In genomic region chr15:84841925-84842821, GRCm38 (mm10) we compare ENCODE assay signal across 9 mouse cellular contexts. TPM values are rescaled to one million over a fixed set of nuclear protein-coding genes. Genes with fewer than 3 reads are reported as not detected.
DNase-seq lines count a peak whose midpoint lies in the region; ATAC-seq and TF ChIP-seq lines count a peak whose summit lies in the region.
"Had no signal": no experiment of that assay in that cellular context is flagged by ENCODE, and none has a peak within 500 bp of the region (broad histone marks: within the 10 kb centered on the region; RNA-seq: fewer than 3 reads in every experiment).

No protein-coding gene starts in this region.

- no peak overlapping the region; the same call in 1 of the 2 replicates for H3K27ac ChIP-seq in lung, embryonic 14.5 days (ENCODE audit: low read depth)
- peak overlapping the region; percentile 64 for H3K27ac ChIP-seq in limb, embryonic 15.5 days

- 16% methylated on average over 19 of the region's 19 CpGs for WGBS in lung, embryonic 14.5 days
- WGBS in limb, embryonic 15.5 days, result 20% methylated on average over 19 of the region's 19 CpGs

- no peak overlapping the region for H3K9ac ChIP-seq in lung, embryonic 14.5 days
- H3K9ac ChIP-seq in limb, embryonic 15.5 days, result no peak overlapping the region

- peak; percentile 47 for DNase-seq in lung, embryonic 14.5 days
- DNase-seq in lung, adult 18-20 months, result no peak
- DNase-seq in forelimb bud, embryonic 11.5 days (ENCODE audit: low read depth, low spot score), result peak; percentile 56
- peak; percentile 25 for DNase-seq in retina, postnatal 1 day
- no peak for DNase-seq in cerebellum, adult 11-12 months
- DNase-seq in c-Kit-positive CD71-positive TER-119-positive erythroid progenitor cells, embryonic 14.5 days (ENCODE audit: low spot score), result no peak
- DNase-seq: cerebellum, adult 2 months had no signal

- no peak for TF ChIP-seq CTCF in lung, embryonic 14.5 days (IDR thresholded peaks at IDR 0.05; ENCODE audit: low read depth)

- H3K9me3 ChIP-seq in lung, embryonic 14.5 days (ENCODE audit: low read depth, low read length), result no peaks in the 10 kb centered on the region
- H3K9me3 ChIP-seq in limb, embryonic 15.5 days, result no peaks in the 10 kb centered on the region

- H3K4me1 ChIP-seq in lung, embryonic 14.5 days (ENCODE audit: insufficient read depth), result peaks cover 14% of the 10 kb centered on the region; the same call in 1 of the 2 replicates
- H3K4me1 ChIP-seq in limb, embryonic 15.5 days, result peaks cover 33% of the 10 kb centered on the region

- ATAC-seq in lung, embryonic 14.5 days (ENCODE audit: insufficient read depth), result peak; percentile 49
- ATAC-seq in limb, embryonic 15.5 days (ENCODE audit: insufficient number of reproducible peaks, low FRiP score, low TSS enrichment, low read depth), result peak; percentile 8; the same call in 1 of the 2 replicates
- ATAC-seq in megakaryocyte progenitor cell, adult 5-6 weeks (replicated peaks; ENCODE audit: poor library complexity), result no peak

- no peaks in the 10 kb centered on the region for H3K27me3 ChIP-seq in lung, embryonic 14.5 days (ENCODE audit: insufficient read depth, low read length)
- no peaks in the 10 kb centered on the region for H3K27me3 ChIP-seq in limb, embryonic 15.5 days

- no peaks in the 10 kb centered on the region for H3K36me3 ChIP-seq in lung, embryonic 14.5 days (ENCODE audit: insufficient read depth)
- no peaks in the 10 kb centered on the region for H3K36me3 ChIP-seq in limb, embryonic 15.5 days

- H3K4me3 ChIP-seq in lung, embryonic 14.5 days (ENCODE audit: low read depth, low read length), result no peak overlapping the region
- no peak overlapping the region for H3K4me3 ChIP-seq in limb, embryonic 15.5 days

- no peak overlapping the region for H3K4me2 ChIP-seq in lung, embryonic 14.5 days
- peak overlapping the region; percentile 14 for H3K4me2 ChIP-seq in limb, embryonic 15.5 days

RNA-seq across cellular contexts. Expression of gene Phf21b, which starts 13.7 kb away (rescaled TPM):
- 0.88 and 1.8 TPM in 2 replicates for polyA plus RNA-seq in lung, embryonic 14.5 days (2014; fragmentation: Nextera tagmentation; extraction: Ambion mirVana)
- 0.33 and 0.37 TPM in 2 replicates for polyA plus RNA-seq in limb, embryonic 15.5 days (2015; fragmentation: Nextera tagmentation; extraction: Ambion mirVana)
- 0.20 and 0.32 TPM in 2 replicates for total RNA-seq in megakaryocyte progenitor cell, adult 5-6 weeks (2015)
- total RNA-seq in megakaryocyte progenitor cell, adult 5-6 weeks (2017), result 0.08 and 0.10 TPM in 2 replicates

Comparison
In these comparisons a context has a peak if more than half of its experiments do, and no peak if none do; other contexts are left out.
1. DNase-seq: peak in lung, embryonic 14.5 days (single experiment), forelimb bud, embryonic 11.5 days (single experiment) and retina, postnatal 1 day (single experiment); none in lung, adult 18-20 months (0 of 2), cerebellum, adult 11-12 months (single experiment) and c-Kit-positive CD71-positive TER-119-positive erythroid progenitor cells, embryonic 14.5 days (single experiment).